Mouse (Mus musculus): ENCODE data around the gene Ilvbl. TPM values are rescaled to one million over a fixed set of nuclear protein-coding genes. Genes with fewer than 3 reads are reported as not detected.

The Ilvbl gene
- polyA plus RNA-seq, 1 experiment from 2014 or later: 22.6 TPM

DNA sequence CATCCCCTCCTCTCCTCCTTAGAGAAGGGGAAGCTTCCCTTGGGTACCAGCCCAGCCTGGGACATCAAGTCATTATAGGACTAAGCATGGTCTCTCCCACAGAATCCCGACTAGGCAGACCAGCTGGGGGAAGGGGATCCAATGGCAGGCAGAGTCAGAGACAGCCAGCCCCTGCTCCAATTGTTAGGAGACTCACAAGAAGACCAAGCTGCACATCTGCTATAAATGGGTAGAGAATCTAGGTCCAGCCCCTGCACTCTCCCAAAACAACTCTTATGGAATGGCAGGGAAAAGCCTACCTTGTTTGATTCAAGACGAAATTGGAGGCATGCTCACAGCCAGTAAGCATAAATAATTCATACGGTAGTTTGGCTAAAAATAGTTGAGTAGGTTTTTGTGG lies 920 bp upstream of the Ilvbl start:
- Histone ChIP-seq H3K27me3 (ENCODE audit: control insufficient read depth, insufficient read depth, low read length) (no peaks in the 10 kb centered on the region), H3K4me2 (ENCODE audit: low read depth, low read length, severe bottlenecking) (no peak overlapping the region), H3K36me3 (ENCODE audit: control insufficient read depth, insufficient read depth, low read length) (no peaks in the 10 kb centered on the region), H3K4me1 (replicated peaks; ENCODE audit: control insufficient read depth, insufficient read depth, low read length) (no peaks in the 10 kb centered on the region), H3K4me3 (ENCODE audit: low read depth, low read length) (no peak overlapping the region), H3K9me3 (ENCODE audit: control insufficient read depth, low read length) (no peaks in the 10 kb centered on the region), H3K27ac (ENCODE audit: low read depth, low read length) (no peak overlapping the region), H3K9ac (ENCODE audit: low read length) (no peak overlapping the region)
- ATAC-seq (replicated peaks; ENCODE audit: low FRiP score) (no peak), DNase-seq (ENCODE audit: low spot score) (no peak)
- 81% methylated on average over 3 of the region's 3 CpGs for WGBS

DNA sequence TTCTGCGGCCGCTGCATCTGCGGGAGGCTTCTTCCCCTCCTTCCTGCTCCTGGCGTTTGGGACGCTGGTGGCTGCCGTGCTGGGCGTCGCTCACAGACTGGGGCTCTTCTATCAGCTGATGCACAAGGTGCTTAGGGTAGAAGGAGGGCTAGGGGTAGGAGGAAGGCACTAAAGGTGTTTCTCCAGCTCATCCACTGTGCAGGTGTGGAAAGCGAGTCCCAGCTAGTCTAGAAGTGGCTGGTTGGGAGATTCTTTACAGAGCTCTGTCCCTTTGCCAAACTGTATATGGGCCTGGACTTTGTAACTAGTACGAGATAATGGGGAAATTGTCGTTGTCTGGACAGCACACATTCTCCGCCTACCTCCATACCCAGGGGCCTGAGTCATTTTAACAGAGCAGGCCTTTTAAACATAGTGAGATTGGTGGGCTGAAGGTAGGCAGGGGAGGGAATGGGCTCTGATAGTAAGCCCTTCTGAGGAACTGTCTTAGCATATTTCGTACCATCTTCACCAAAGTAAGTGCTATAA lies 1.0 kb downstream of the Ilvbl start:
- H3K27me3 ChIP-seq (ENCODE audit: control insufficient read depth, insufficient read depth, low read length): no peaks in the 10 kb centered on the region
- no peaks in the 10 kb centered on the region for H3K9me3 ChIP-seq (ENCODE audit: control insufficient read depth, low read length)
- no peaks in the 10 kb centered on the region for H3K4me1 ChIP-seq (replicated peaks; ENCODE audit: control insufficient read depth, insufficient read depth, low read length)

DNA sequence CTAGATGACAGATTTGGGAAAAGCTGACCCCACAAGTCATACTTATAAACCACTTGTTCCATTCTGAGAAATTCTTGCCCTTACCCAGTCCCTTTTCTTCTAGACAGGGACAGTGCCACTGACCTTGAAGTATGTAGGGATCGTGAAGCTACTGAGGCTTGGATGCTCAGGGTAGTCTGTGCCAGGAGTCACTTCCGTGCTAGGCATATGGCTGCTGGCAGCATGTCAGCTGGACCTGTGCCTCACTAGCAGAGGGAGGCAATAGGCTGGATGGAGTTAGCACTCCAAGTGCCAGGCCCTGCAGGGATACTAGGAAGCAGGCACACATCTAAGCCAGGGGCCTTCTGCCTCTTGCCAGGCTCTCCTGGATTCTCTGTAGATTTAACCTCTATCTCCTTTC lies 1.5 kb downstream of the Ilvbl start:
- Histone ChIP-seq H3K36me3 (ENCODE audit: control insufficient read depth, insufficient read depth, low read length) (no peaks in the 10 kb centered on the region; the same call in 1 of the 2 replicates), H3K27me3 (ENCODE audit: control insufficient read depth, insufficient read depth, low read length) (no peaks in the 10 kb centered on the region), H3K27ac (ENCODE audit: low read depth, low read length) (no peak overlapping the region), H3K4me1 (replicated peaks; ENCODE audit: control insufficient read depth, insufficient read depth, low read length) (no peaks in the 10 kb centered on the region), H3K4me2 (ENCODE audit: low read depth, low read length, severe bottlenecking) (no peak overlapping the region), H3K9me3 (ENCODE audit: control insufficient read depth, low read length) (no peaks in the 10 kb centered on the region), H3K4me3 (ENCODE audit: low read depth, low read length) (no peak overlapping the region), H3K9ac (ENCODE audit: low read length) (no peak overlapping the region)
- DNase-seq (ENCODE audit: low spot score): no peak
- no peak for ATAC-seq (replicated peaks; ENCODE audit: low FRiP score)
- WGBS: 85% methylated on average over 2 of the region's 2 CpGs

More for the DNA sequence above, 1.0 kb downstream of the Ilvbl start:
- ATAC-seq (replicated peaks; ENCODE audit: low FRiP score): peak; percentile 52
- Histone ChIP-seq H3K4me3 (ENCODE audit: low read depth, low read length) (peak overlapping the region; percentile 59), H3K9ac (ENCODE audit: low read length) (peak overlapping the region; percentile 64), H3K36me3 (ENCODE audit: control insufficient read depth, insufficient read depth, low read length) (no peaks in the 10 kb centered on the region; the same call in 1 of the 2 replicates), H3K4me2 (ENCODE audit: low read depth, low read length, severe bottlenecking) (peak overlapping the region; percentile 51), H3K27ac (ENCODE audit: low read depth, low read length) (no peak overlapping the region)
- DNase-seq (ENCODE audit: low spot score): no peak
- 19% methylated on average over 13 of the region's 13 CpGs for WGBS

DNA sequence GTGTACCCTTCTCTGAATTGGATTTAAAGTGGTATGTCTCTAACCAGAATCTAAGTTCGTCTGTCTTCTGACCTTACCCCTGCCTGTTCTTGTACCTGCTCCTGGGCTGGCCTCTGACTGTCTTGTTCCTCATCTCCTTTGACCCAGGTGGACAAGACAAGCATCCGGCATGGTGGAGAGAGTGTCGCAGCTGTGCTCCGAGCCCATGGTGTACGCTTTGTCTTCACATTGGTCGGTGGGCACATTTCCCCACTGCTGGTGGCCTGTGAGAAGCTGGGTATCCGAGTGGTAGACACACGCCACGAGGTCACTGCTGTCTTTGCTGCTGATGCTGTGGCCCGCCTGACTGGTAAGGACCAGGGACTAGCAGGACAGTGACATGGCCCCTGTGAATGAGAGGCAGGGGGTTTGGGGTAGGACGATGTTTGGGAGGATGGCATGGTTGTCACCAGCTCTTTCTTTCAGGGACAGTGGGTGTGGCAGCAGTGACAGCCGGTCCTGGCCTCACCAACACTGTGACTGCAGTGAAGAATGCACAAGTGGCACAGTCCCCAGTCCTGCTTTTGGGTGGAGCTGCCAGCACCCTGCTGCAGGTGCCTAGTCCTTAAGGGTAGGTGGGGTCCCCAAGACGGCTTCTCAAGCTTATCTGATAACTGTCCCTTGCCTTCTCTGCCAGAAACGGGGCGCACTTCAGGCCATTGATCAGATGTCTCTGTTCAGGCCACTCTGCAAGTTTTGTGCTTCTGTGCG lies 2.5 kb downstream of the Ilvbl start:
- 89% methylated on average over 16 of the region's 16 CpGs for WGBS
- no peak overlapping the region for H3K4me3 ChIP-seq (ENCODE audit: low read depth, low read length)
- no peaks in the 10 kb centered on the region; the same call in 1 of the 2 replicates for H3K36me3 ChIP-seq (ENCODE audit: control insufficient read depth, insufficient read depth, low read length)
- no peak overlapping the region for H3K9ac ChIP-seq (ENCODE audit: low read length)
- H3K27me3 ChIP-seq (ENCODE audit: control insufficient read depth, insufficient read depth, low read length): no peaks in the 10 kb centered on the region
- no peaks in the 10 kb centered on the region for H3K9me3 ChIP-seq (ENCODE audit: control insufficient read depth, low read length)
- H3K4me1 ChIP-seq (replicated peaks; ENCODE audit: control insufficient read depth, insufficient read depth, low read length): no peaks in the 10 kb centered on the region
- DNase-seq (ENCODE audit: low spot score): no peak
- ATAC-seq (replicated peaks; ENCODE audit: low FRiP score): no peak
- H3K4me2 ChIP-seq (ENCODE audit: low read depth, low read length, severe bottlenecking): no peak overlapping the region
- H3K27ac ChIP-seq (ENCODE audit: low read depth, low read length): no peak overlapping the region

DNA sequence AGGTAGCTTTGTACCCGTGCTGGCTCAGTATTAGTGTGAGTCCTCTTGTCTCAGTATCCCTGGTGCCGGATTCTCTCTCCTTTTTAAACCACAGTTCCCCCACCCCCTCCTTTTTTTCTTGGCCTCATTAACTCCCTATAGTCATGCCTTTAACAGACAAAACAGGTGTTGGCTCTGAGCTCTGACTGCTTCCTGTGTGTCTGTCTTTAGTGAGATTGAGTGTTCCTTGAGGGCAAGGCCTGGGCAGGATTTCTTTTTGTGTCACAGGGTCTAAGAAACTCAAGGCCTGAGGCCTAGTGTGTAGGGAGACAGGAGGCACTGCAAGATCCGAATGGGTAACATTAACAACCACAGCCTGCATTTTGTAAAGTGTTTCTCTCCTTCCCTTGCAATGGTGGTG lies 4.1 kb downstream of the Ilvbl start:
- WGBS: 82% methylated on average over 3 of the region's 3 CpGs
- H3K9ac ChIP-seq (ENCODE audit: low read length): no peak overlapping the region
- DNase-seq (ENCODE audit: low spot score) (no peak), ATAC-seq (replicated peaks; ENCODE audit: low FRiP score) (no peak)
- H3K4me2 ChIP-seq (ENCODE audit: low read depth, low read length, severe bottlenecking): no peak overlapping the region
- H3K36me3 ChIP-seq (ENCODE audit: control insufficient read depth, insufficient read depth, low read length): no peaks in the 10 kb centered on the region; the same call in 1 of the 2 replicates
- no peak overlapping the region for H3K4me3 ChIP-seq (ENCODE audit: low read depth, low read length)
- H3K9me3 ChIP-seq (ENCODE audit: control insufficient read depth, low read length): no peaks in the 10 kb centered on the region
- H3K4me1 ChIP-seq (replicated peaks; ENCODE audit: control insufficient read depth, insufficient read depth, low read length): no peaks in the 10 kb centered on the region
- H3K27me3 ChIP-seq (ENCODE audit: control insufficient read depth, insufficient read depth, low read length): no peaks in the 10 kb centered on the region
- H3K27ac ChIP-seq (ENCODE audit: low read depth, low read length): no peak overlapping the region

DNA sequence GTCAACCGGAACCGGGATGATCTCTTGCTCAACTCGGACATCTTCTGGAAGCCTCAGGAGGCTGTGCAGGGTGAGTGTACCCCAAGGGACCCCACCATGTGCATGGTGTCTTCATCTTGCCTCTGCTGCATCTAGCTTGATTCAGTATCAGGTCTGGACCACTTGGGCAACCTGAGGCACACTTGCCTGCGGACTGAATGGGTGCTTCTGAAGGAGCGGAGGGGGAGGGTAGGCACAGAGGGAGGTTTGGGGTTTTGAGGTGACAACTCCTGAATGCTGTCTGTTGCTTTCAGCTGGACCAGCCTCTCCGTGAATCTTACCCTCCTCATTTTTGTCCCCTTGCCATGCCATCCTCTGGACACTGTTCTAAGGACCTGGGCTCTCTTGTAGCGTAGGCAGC lies 7.0 kb downstream of the Ilvbl start:
- Histone ChIP-seq H3K27ac (ENCODE audit: low read depth, low read length) (no peak overlapping the region), H3K4me1 (replicated peaks; ENCODE audit: control insufficient read depth, insufficient read depth, low read length) (no peaks in the 10 kb centered on the region), H3K27me3 (ENCODE audit: control insufficient read depth, insufficient read depth, low read length) (no peaks in the 10 kb centered on the region), H3K36me3 (ENCODE audit: control insufficient read depth, insufficient read depth, low read length) (peaks cover 2% of the 10 kb centered on the region; the same call in 1 of the 2 replicates), H3K4me2 (ENCODE audit: low read depth, low read length, severe bottlenecking) (no peak overlapping the region), H3K4me3 (ENCODE audit: low read depth, low read length) (no peak overlapping the region), H3K9ac (ENCODE audit: low read length) (no peak overlapping the region), H3K9me3 (ENCODE audit: control insufficient read depth, low read length) (no peaks in the 10 kb centered on the region)
- WGBS: 93% methylated on average over 7 of the region's 7 CpGs
- DNase-seq (ENCODE audit: low spot score): no peak
- ATAC-seq (replicated peaks; ENCODE audit: low FRiP score): no peak

DNA sequence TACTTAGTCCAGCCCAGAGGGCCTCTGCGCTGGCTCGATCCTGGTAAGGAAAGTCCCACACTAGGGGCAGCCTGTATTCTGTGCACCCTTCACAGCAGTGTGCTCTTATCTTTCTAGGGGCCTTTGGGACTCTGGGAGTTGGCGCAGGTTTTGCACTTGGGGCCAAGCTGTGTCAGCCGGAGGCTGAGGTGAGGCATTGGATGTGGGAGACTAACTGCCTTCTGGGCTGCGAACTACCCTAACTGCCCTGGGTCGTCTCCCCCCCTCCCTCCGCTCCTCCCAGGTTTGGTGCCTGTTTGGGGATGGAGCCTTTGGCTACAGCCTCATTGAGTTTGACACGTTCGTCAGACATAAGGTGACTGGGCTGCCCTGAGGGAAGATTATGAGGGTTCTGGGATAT lies 9.2 kb downstream of the Ilvbl start:
- WGBS: 74% methylated on average over 9 of the region's 9 CpGs

DNA sequence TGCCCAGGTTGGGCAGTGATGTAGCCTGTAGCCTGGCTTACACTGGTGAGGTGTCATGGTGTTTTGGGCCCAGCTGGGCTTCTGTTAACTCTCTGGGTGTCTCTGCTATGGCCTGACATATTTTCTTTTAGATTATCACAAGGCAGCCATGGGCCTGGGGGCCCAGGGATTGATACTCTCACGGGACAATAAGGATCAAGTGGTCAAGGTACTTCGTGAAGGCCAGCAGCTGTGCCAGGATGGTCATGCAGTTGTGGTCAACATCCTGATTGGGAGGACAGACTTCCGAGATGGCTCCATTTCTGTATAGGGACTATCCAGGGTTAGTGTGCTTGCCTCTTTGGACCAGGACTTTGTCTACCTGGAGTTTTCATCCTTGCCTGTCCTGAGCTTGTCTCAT lies 9.8 kb downstream of the Ilvbl start:
- Histone ChIP-seq H3K4me1 (replicated peaks; ENCODE audit: control insufficient read depth, insufficient read depth, low read length) (no peaks in the 10 kb centered on the region), H3K9ac (ENCODE audit: low read length) (no peak overlapping the region), H3K4me2 (ENCODE audit: low read depth, low read length, severe bottlenecking) (no peak overlapping the region), H3K27me3 (ENCODE audit: control insufficient read depth, insufficient read depth, low read length) (no peaks in the 10 kb centered on the region), H3K36me3 (ENCODE audit: control insufficient read depth, insufficient read depth, low read length) (peaks cover 2% of the 10 kb centered on the region; the same call in 1 of the 2 replicates), H3K27ac (ENCODE audit: low read depth, low read length) (no peak overlapping the region), H3K4me3 (ENCODE audit: low read depth, low read length) (no peak overlapping the region), H3K9me3 (ENCODE audit: control insufficient read depth, low read length) (no peaks in the 10 kb centered on the region)
- no peak for ATAC-seq (replicated peaks; ENCODE audit: low FRiP score)
- WGBS: 87% methylated on average over 3 of the region's 3 CpGs
- no peak for DNase-seq (ENCODE audit: low spot score)

More for the DNA sequence above, 9.2 kb downstream of the Ilvbl start:
- H3K36me3 ChIP-seq (ENCODE audit: control insufficient read depth, insufficient read depth, low read length): peaks cover 2% of the 10 kb centered on the region; the same call in 1 of the 2 replicates
- no peak for ATAC-seq (replicated peaks; ENCODE audit: low FRiP score)
- no peaks in the 10 kb centered on the region for H3K9me3 ChIP-seq (ENCODE audit: control insufficient read depth, low read length)
- H3K27me3 ChIP-seq (ENCODE audit: control insufficient read depth, insufficient read depth, low read length): no peaks in the 10 kb centered on the region
- H3K9ac ChIP-seq (ENCODE audit: low read length): no peak overlapping the region
- H3K27ac ChIP-seq (ENCODE audit: low read depth, low read length): no peak overlapping the region
- H3K4me2 ChIP-seq (ENCODE audit: low read depth, low read length, severe bottlenecking): no peak overlapping the region
- DNase-seq (ENCODE audit: low spot score): no peak
- H3K4me1 ChIP-seq (replicated peaks; ENCODE audit: control insufficient read depth, insufficient read depth, low read length): no peaks in the 10 kb centered on the region
- H3K4me3 ChIP-seq (ENCODE audit: low read depth, low read length): no peak overlapping the region

DNA sequence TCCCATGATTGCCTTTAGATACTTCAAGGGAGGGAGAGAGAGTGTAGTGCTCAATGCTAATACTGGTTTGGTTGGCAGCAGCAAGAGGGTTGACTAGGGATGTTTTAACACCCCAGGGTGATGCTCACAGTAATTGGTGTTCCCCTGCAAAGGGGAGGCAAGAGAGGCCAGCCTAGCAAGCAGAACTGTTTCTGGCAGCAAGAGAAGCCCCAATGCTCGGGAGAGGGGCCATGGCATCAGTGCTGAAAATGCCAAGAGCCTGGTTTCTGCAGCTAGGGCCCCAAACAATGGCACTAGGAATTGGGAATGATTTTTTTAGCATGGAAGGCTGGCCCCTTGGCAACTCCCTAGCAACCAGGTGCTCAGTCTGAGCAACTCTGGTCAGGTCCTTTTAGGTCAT lies 10.8 kb downstream of the Ilvbl start:
- DNase-seq (ENCODE audit: low spot score): no peak
- Histone ChIP-seq H3K4me3 (ENCODE audit: low read depth, low read length) (no peak overlapping the region), H3K27me3 (ENCODE audit: control insufficient read depth, insufficient read depth, low read length) (no peaks in the 10 kb centered on the region), H3K4me1 (replicated peaks; ENCODE audit: control insufficient read depth, insufficient read depth, low read length) (no peaks in the 10 kb centered on the region), H3K27ac (ENCODE audit: low read depth, low read length) (no peak overlapping the region), H3K9ac (ENCODE audit: low read length) (no peak overlapping the region), H3K36me3 (ENCODE audit: control insufficient read depth, insufficient read depth, low read length) (peaks cover 2% of the 10 kb centered on the region; the same call in 1 of the 2 replicates), H3K9me3 (ENCODE audit: control insufficient read depth, low read length) (no peaks in the 10 kb centered on the region), H3K4me2 (ENCODE audit: low read depth, low read length, severe bottlenecking) (no peak overlapping the region)
- ATAC-seq (replicated peaks; ENCODE audit: low FRiP score): no peak
- WGBS: 68% methylated on average over 1 of the region's 1 CpGs
